ENCODE assay signal across 17 mouse cellular contexts in genomic region chr5:96925943-96926342, GRCm38 (mm10).
"Had no signal": no experiment of that assay in that cellular context is flagged by ENCODE, and none has a peak within 500 bp of the region (broad histone marks: within the 10 kb centered on the region; RNA-seq: fewer than 3 reads in every experiment).

No protein-coding gene starts in this region.

- H3K27ac ChIP-seq: lung, embryonic 15.5 days; midbrain, embryonic 10.5 days; midbrain, embryonic 13.5 days; neural tube, embryonic 13.5 days had no signal

- DNase-seq: kidney, adult 18-20 months; kidney, adult 9 months; kidney, postnatal 14 days; kidney, postnatal 4 days; left cerebral cortex, postnatal 4 days; lung, adult 18-20 months; lung, postnatal 10 days; lung, postnatal 36 days; thymus, postnatal 25 days had no signal

- H3K4me3 ChIP-seq: lung, embryonic 15.5 days; megakaryocyte, embryonic 14.5 days; midbrain, embryonic 10.5 days; midbrain, embryonic 13.5 days; myocyte; neural tube, embryonic 13.5 days had no signal

- ATAC-seq: intestine, embryonic 16.5 days; midbrain, embryonic 13.5 days; midbrain, embryonic 16.5 days had no signal

- H3K9me3 ChIP-seq: lung, embryonic 15.5 days; megakaryocyte, embryonic 14.5 days; midbrain, embryonic 10.5 days; midbrain, embryonic 13.5 days; neural tube, embryonic 13.5 days had no signal

- H3K36me3 ChIP-seq: lung, embryonic 15.5 days; midbrain, embryonic 10.5 days; midbrain, embryonic 13.5 days; neural tube, embryonic 13.5 days had no signal

- H3K9ac ChIP-seq: lung, embryonic 15.5 days; midbrain, embryonic 13.5 days; neural tube, embryonic 13.5 days had no signal

- H3K4me2 ChIP-seq: lung, embryonic 15.5 days; midbrain, embryonic 13.5 days; neural tube, embryonic 13.5 days had no signal

- H3K4me1 ChIP-seq: midbrain, embryonic 13.5 days had no signal

- H3K27me3 ChIP-seq: lung, embryonic 15.5 days; megakaryocyte, embryonic 14.5 days; midbrain, embryonic 13.5 days; neural tube, embryonic 13.5 days had no signal
